Mouse (Mus musculus) liver, postnatal 0 days (tissue): ENCODE measurements around the gene Pcnx3. TPM values are rescaled to one million over a fixed set of nuclear protein-coding genes. Genes with fewer than 3 reads are reported as not detected.

Experiments
- ATAC-seq: fragments of 200-750 bp; cut with Nextera tagmentation; 2 replicates; pipeline ENCODE4 v1.8.0; 2017; ENCODE audit warnings: mild to moderate bottlenecking, moderate library complexity
- DNase-seq: peaks from one replicate; pipeline ENCODE4 v3.0.0-alpha.2; 2016
- H3K27ac ChIP-seq: fragments of 300-500 bp; sonication (generic); 2 replicates; pipeline ENCODE4 v1.5.1; 2014; ENCODE audit warnings: antibody characterized with exemption, moderate library complexity, mild to moderate bottlenecking, low read depth
- H3K27me3 ChIP-seq: fragments of 300-500 bp; sonication (generic); 2 replicates; pipeline ENCODE4 v1.6.1; 2014; ENCODE audit warnings: low read length, control low read depth, mixed read lengths; ENCODE audit not compliant: insufficient read depth
- H3K36me3 ChIP-seq: fragments of 300-500 bp; sonication (generic); replicated peaks from 2 replicates; pipeline ENCODE4 v1.6.1; 2014; ENCODE audit warnings: mild to moderate bottlenecking, control low read depth, low read length, moderate library complexity, mixed read lengths; ENCODE audit not compliant: insufficient read depth
- H3K4me1 ChIP-seq: fragments of 300-500 bp; sonication (generic); 2 replicates; pipeline ENCODE4 v1.6.1; 2014; ENCODE audit warnings: antibody characterized with exemption, mild to moderate bottlenecking, control low read depth; ENCODE audit not compliant: insufficient read depth
- H3K4me2 ChIP-seq: fragments of 300-500 bp; sonication (generic); 2 replicates; pipeline ENCODE4 v1.6.1; 2014; ENCODE audit warnings: low read depth, mild to moderate bottlenecking, low read length, moderate library complexity, mixed read lengths
- H3K4me3 ChIP-seq: fragments of 300-500 bp; sonication (generic); 2 replicates; pipeline ENCODE4 v1.5.1; 2014; ENCODE audit warnings: low read depth, low read length
- H3K9ac ChIP-seq: fragments of 300-500 bp; sonication (generic); replicated peaks from 2 replicates; pipeline ENCODE4 v1.6.1; 2014; ENCODE audit warnings: mild to moderate bottlenecking, moderate library complexity
- H3K9me3 ChIP-seq: fragments of 300-500 bp; sonication (generic); 2 replicates; pipeline ENCODE4 v1.6.1; 2016; ENCODE audit warnings: mild to moderate bottlenecking, control low read depth, low read length, mixed read lengths
- CTCF ChIP-seq: sonication (generic); IDR thresholded peaks from 2 replicates; pipeline ENCODE4 v1.5.1; 2016; ENCODE audit warnings: antibody characterized with exemption, low read depth
- EP300 ChIP-seq: IDR thresholded peaks from 2 replicates; pipeline ENCODE4 v1.6.1; 2016; ENCODE audit warnings: antibody characterized with exemption, low read depth, mild to moderate bottlenecking
- WGBS: fragments of 180-500 bp; shearing (Covaris S2); extraction: QIAGEN DNeasy Blood & Tissue Kit; methylation state at CpG from one replicate; pipeline ENCODE4 v1.1.7; 2014; ENCODE audit not compliant: insufficient replicate concordance; 5-methylcytosine and 5-hydroxymethylcytosine counted together
- polyA plus RNA-seq: library from polyadenylated mRNA; unstranded; fragments of >200 nt; fragmentation: Nextera tagmentation; extraction: Ambion mirVana; gene quantifications from 2 replicates; pipeline ENCODE4 v1.2.1, GENCODE M21; 2015

Gene Pcnx3
- polyA plus RNA-seq, 1 experiment from 2014 or later = 5.2 TPM

DNA sequence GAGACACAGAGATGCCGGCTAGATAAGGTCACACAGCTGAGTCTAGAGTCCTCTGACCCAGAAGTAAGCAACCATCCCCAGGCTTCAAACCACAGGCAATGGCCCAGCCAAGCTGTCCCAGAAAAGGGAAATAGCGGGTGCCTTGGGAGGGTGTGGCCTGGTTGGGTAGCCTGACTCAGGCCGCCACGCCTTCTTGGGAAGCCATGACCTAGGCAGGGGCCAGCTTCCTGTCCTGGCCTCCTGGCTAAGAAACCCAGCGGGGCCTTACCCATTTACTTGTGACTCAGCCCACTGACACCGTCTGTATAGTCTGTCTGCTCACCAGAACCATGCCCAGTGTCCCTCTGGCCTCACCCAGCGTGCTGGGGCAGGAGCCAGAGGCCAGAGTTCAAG, 35.8 kb upstream of the Pcnx3 start:
- 22% methylated on average over 7 of the region's 7 CpGs for WGBS
- peaks cover 24% of the 10 kb centered on the region for H3K4me1 ChIP-seq

DNA sequence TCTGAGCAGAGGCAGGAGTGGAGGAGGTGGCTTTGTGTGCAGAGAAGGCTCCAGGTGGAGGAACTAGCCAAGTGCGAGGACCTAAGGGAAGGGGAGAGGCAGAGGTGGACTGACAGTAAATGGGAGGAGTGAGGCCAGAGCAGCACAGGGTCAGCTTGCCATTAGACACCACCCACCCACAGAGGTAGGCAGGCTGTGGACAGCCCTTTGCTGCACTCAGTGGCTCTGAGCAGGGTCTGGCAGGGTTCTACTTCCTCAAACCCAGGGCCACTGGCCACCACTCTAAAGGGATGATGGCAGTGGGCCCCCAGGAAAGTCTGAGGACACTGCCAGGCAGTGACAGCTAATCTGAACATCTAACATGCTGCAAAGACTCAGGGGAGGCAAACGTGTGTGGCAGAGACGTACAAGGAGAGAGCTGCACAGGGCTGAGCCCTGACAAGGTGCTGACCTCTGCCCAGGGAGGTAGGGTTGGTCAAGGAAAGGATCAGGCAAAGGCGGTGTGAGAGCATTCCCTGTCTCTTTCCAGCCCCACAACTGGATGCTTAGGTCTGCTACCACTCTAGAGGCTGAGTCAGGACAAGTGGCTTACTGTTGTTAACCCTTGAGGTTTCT, 35.3 kb upstream of the Pcnx3 start:
- H3K4me2 ChIP-seq = peak overlapping the region; percentile 91
- ATAC-seq (no peak), DNase-seq (peak; percentile 21)
- peaks cover 39% of the 10 kb centered on the region for H3K36me3 ChIP-seq
- peak overlapping the region; percentile 88 for H3K9ac ChIP-seq
- no peaks in the 10 kb centered on the region for H3K27me3 ChIP-seq
- H3K27ac ChIP-seq = peak overlapping the region; percentile 92
- H3K9me3 ChIP-seq = no peaks in the 10 kb centered on the region
- H3K4me1 ChIP-seq = peaks cover 24% of the 10 kb centered on the region
- no peak for TF ChIP-seq CTCF
- WGBS = 40% methylated on average over 4 of the region's 4 CpGs
- peak overlapping the region; percentile 84 for H3K4me3 ChIP-seq

More for the DNA sequence above, 35.8 kb upstream of the Pcnx3 start:
- H3K9ac ChIP-seq = peak overlapping the region; percentile 88
- TF ChIP-seq EP300 (peak; percentile 43; the same call in 1 of the 2 replicates), CTCF (no peak)
- H3K27me3 ChIP-seq = no peaks in the 10 kb centered on the region
- DNase-seq (peak; percentile 89), ATAC-seq (peak; percentile 51)
- peaks cover 34% of the 10 kb centered on the region for H3K36me3 ChIP-seq
- H3K4me3 ChIP-seq = peak overlapping the region; percentile 84
- H3K27ac ChIP-seq = peak overlapping the region; percentile 92
- no peaks in the 10 kb centered on the region for H3K9me3 ChIP-seq
- H3K4me2 ChIP-seq = peak overlapping the region; percentile 91

DNA sequence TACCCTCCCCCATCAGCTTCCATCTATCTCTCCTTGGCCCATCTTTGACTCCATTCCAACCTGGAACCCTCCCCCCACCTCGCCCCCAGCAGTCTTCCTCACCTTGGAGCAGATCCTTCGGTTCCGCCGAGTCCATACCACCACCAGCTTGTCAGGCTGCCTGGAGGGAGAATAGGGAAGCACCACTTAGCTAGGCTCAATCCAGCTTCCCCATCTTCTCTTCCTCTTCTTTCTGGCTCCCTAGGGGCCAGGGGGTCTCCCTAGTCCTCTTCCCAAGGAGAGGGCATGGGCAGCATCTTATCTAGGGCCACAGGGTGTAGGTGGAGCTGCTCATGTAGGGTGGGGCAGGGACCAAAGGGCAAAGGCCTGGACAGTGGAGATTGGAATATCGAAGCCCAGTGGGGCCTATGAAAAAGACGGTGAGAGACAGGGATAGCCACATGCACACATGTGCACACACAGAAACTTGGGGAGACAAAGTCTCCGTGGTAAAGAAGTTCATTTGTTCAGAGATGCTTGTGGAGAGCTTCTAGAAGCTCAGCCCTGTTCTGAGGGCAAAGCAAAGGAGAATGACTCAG, 34.2 kb upstream of the Pcnx3 start:
- Histone ChIP-seq H3K9me3 (no peaks in the 10 kb centered on the region), H3K4me1 (peaks cover 14% of the 10 kb centered on the region), H3K27me3 (no peaks in the 10 kb centered on the region), H3K4me3 (peak overlapping the region; percentile 84), H3K27ac (peak overlapping the region; percentile 92), H3K4me2 (peak overlapping the region; percentile 91), H3K9ac (peak overlapping the region; percentile 35), H3K36me3 (peaks cover 50% of the 10 kb centered on the region)
- DNase-seq = peak; percentile 59
- 66% methylated on average over 7 of the region's 7 CpGs for WGBS
- peak; percentile 56 for ATAC-seq
- TF ChIP-seq CTCF (no peak), EP300 (peak; percentile 91)

DNA sequence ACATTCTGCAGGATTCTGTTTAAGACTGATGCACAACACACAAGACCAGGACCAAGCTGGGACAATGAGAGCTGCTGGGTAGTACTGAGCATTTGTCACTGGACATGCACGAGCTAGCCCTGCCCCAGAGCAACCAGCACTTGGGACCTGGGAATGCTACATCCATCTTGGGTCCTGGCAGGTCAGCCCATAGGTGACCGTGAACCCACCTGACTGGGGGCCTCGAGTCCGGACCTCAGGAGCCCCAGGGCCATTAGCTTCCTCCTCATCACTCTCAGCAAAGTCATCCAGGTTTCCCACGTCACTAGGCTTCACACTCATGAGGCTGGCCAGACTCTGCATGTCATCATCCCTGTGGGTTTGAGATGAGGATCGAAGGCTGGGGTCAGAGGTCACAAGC, 32.5 kb upstream of the Pcnx3 start:
- no peak overlapping the region for H3K4me3 ChIP-seq
- H3K27me3 ChIP-seq = no peaks in the 10 kb centered on the region
- H3K4me1 ChIP-seq = peaks cover 9% of the 10 kb centered on the region
- 90% methylated on average over 6 of the region's 6 CpGs for WGBS
- H3K9ac ChIP-seq = no peak overlapping the region
- no peak for TF ChIP-seq CTCF
- no peak for TF ChIP-seq EP300
- peaks cover 65% of the 10 kb centered on the region for H3K36me3 ChIP-seq
- H3K4me2 ChIP-seq = no peak overlapping the region
- DNase-seq (no peak), ATAC-seq (no peak)
- H3K9me3 ChIP-seq = no peaks in the 10 kb centered on the region
- H3K27ac ChIP-seq = no peak overlapping the region

DNA sequence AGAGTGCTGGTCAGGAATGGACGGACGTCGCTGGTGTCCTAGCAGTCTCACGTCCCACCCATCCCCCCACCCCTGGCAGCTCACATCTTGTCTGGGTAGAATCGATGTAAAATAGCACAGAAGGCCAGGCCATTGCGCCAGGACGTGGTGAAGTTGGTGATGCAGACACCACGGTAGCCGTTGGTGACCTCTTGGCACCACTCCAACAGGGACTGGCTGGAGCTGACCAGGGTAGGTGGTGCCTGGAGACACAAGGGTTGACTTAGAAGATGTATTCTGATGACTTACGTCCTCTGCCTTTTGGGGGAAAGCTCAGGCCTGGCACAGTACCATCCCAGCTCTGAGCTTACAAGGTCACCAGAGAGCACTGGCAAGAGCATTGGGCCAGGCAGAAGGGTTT, 28.2 kb upstream of the Pcnx3 start:
- Histone ChIP-seq H3K27ac (no peak overlapping the region), H3K9ac (no peak overlapping the region; the same call in 1 of the 2 replicates), H3K4me2 (no peak overlapping the region), H3K27me3 (no peaks in the 10 kb centered on the region), H3K4me3 (no peak overlapping the region), H3K4me1 (peaks cover 21% of the 10 kb centered on the region), H3K9me3 (no peaks in the 10 kb centered on the region), H3K36me3 (peaks cover 97% of the 10 kb centered on the region)
- WGBS = 64% methylated on average over 10 of the region's 10 CpGs
- no peak for TF ChIP-seq EP300
- TF ChIP-seq CTCF = no peak
- no peak for ATAC-seq
- DNase-seq = no peak

DNA sequence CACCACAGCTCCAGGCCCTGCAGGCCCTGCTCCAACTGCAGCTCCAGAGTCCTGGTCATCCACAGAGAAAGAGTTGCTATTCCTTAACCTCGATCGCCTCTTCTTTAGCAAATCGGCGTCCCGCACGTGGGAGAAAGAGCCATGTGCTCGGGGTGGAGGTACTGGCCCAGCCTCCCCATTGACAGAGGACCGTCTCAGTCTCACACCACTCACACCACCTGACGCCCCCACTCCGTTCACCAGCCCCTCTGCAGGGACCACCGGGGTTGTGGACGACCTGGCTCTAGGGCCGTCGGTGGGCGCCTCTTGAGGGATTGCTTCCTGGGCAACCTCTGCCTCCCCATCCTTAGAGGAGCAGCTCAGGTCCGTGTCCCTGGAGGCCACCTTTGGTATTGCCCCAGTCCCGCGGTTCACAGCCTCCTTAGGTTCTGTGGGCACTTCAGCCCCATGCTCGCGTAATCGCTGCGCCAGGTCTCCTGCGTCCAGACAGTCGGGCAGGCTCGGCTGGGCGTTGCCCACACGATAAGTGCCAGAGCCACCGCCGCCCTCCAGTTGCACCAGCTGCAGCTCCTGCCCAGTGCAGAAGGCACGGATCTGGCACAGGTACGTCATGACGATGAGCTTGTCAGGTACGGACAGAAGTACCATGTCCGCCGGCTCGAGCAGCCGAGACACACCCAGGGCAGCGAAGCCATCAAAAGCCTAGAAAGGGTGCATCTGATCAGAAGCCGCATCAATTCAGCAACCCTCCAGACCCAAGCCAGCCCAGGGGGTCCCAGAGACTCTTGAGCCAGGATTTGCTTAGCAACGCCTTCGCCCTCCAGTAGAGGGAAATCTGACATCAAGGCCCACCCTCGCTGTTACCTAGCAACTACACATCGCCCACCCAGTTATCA, 27.3 kb upstream of the Pcnx3 start:
- Histone ChIP-seq H3K27me3 (no peaks in the 10 kb centered on the region), H3K4me3 (no peak overlapping the region), H3K27ac (no peak overlapping the region), H3K9ac (no peak overlapping the region), H3K4me1 (peaks cover 25% of the 10 kb centered on the region), H3K9me3 (no peaks in the 10 kb centered on the region), H3K36me3 (peaks cover 95% of the 10 kb centered on the region), H3K4me2 (peak overlapping the region; percentile 15; the same call in 1 of the 2 replicates)
- peak; percentile 71 for DNase-seq
- TF ChIP-seq EP300 (no peak), CTCF (peak; percentile 55)
- 63% methylated on average over 43 of the region's 43 CpGs for WGBS
- peak; percentile 68 for ATAC-seq
